Mouse (Mus musculus) intestine, postnatal 0 days (tissue): ENCODE results near the gene Pak3. TPM values are rescaled to one million over a fixed set of nuclear protein-coding genes. Genes with fewer than 3 reads are reported as not detected.

ENCODE experiments used
- ATAC-seq: fragments of 200-750 bp; cut with Nextera tagmentation; 2 replicates; pipeline ENCODE4 v1.8.0; 2017; ENCODE audit warnings: mild to moderate bottlenecking, moderate TSS enrichment, moderate library complexity
- H3K27ac ChIP-seq: fragments of 300-500 bp; sonication (generic); 2 replicates; pipeline ENCODE4 v1.5.1; 2014; ENCODE audit warnings: mild to moderate bottlenecking, low read depth, low read length, moderate library complexity
- H3K27me3 ChIP-seq: fragments of 300-500 bp; sonication (generic); replicated peaks from 2 replicates; pipeline ENCODE4 v1.6.1; 2014; ENCODE audit warnings: low read length, mixed read lengths; ENCODE audit not compliant: control insufficient read depth, insufficient read depth
- H3K36me3 ChIP-seq: fragments of 300-500 bp; sonication (generic); 2 replicates; pipeline ENCODE4 v1.6.1; 2014; ENCODE audit warnings: mild to moderate bottlenecking, moderate library complexity; ENCODE audit not compliant: control insufficient read depth, insufficient read depth
- H3K4me1 ChIP-seq: fragments of 300-500 bp; sonication (generic); replicated peaks from 2 replicates; pipeline ENCODE4 v1.6.1; 2014; ENCODE audit warnings: antibody characterized with exemption, low read length, mixed read lengths; ENCODE audit not compliant: control insufficient read depth, insufficient read depth
- H3K4me2 ChIP-seq: fragments of 300-500 bp; sonication (generic); replicated peaks from 2 replicates; pipeline ENCODE4 v1.6.1; 2014; ENCODE audit warnings: low read depth, mild to moderate bottlenecking, moderate library complexity
- H3K4me3 ChIP-seq: fragments of 300-500 bp; sonication (generic); 2 replicates; pipeline ENCODE4 v1.5.1; 2014; ENCODE audit warnings: low read depth, low read length
- H3K9ac ChIP-seq: fragments of 300-500 bp; sonication (generic); 2 replicates; pipeline ENCODE4 v1.6.1; 2014; ENCODE audit warnings: mild to moderate bottlenecking, low read depth, low read length
- H3K9me3 ChIP-seq: fragments of 300-500 bp; sonication (generic); 2 replicates; pipeline ENCODE4 v1.6.1; 2016; ENCODE audit warnings: mixed run types; ENCODE audit not compliant: control insufficient read depth
- CTCF ChIP-seq: sonication (generic); IDR thresholded peaks from 2 replicates; pipeline ENCODE4 v1.5.1; 2016; ENCODE audit warnings: low read depth, mild to moderate bottlenecking, control low read depth, antibody characterized with exemption, moderate library complexity
- WGBS: fragments of 180-500 bp; shearing (Covaris S2); extraction: QIAGEN DNeasy Blood & Tissue Kit; methylation state at CpG from one replicate; pipeline ENCODE4 v1.1.7; 2014; 5-methylcytosine and 5-hydroxymethylcytosine counted together
- microRNA-seq: library from miRNA; unstranded; fragments of <30 nt; microRNA quantifications from one replicate; pipeline ENCODE4, GENCODE M21; 2016
- polyA plus RNA-seq: library from polyadenylated mRNA; unstranded; fragments of >200 nt; fragmentation: Nextera tagmentation; extraction: Ambion mirVana; gene quantifications from 2 replicates; pipeline ENCODE4 v1.2.1, GENCODE M21; 2015

Pak3 gene
- polyA plus RNA-seq, 1 experiment from 2014 or later: 3.1 TPM

DNA sequence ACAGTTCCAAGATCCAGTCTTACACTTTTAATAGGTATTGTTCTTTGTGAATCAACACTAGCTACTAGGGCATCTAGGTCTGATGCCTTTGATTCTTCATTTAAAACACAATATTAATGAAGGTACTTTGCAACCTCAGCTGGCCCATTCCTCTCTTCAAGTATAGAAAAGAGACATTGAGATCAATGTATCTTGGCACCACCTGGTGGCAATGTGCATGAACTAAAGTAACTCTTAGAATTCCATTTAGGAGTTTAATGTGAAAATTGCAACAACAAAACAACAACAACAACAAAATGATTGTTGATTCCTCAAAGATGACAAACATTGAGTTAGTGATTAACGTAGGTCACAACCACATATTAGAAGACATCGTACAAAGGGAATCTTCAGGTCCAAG lies 300.6 kb downstream of the Pak3 start:
- Histone ChIP-seq H3K4me1 (no peaks in the 10 kb centered on the region), H3K9ac (no peak overlapping the region), H3K9me3 (no peaks in the 10 kb centered on the region), H3K4me2 (no peak overlapping the region), H3K27me3 (no peaks in the 10 kb centered on the region), H3K4me3 (no peak overlapping the region), H3K36me3 (no peaks in the 10 kb centered on the region), H3K27ac (no peak overlapping the region)
- TF ChIP-seq CTCF: peak; percentile 21; the same call in 1 of the 2 replicates
- ATAC-seq: no peak
- WGBS: 95% methylated on average over 2 of the region's 2 CpGs

DNA sequence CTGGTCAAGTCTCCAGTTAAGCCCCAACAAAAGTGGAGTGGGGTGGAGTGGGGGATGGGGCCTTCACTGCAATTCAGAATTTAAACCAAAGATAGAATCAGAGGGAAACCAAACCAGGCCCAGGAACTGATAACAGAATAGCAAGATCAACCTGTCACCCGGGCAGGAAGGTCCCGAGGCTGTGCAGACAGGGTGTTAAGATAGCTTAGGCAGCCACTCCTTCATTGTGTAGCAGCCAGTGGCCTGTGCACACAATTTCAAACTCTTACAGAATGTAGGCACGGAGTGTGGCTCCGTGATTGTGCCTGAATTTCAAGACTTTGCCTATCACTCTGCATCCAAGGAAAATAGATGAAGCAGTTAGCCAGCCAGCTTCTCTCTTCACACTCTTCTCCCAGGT lies 308.1 kb downstream of the Pak3 start:
- no peak for TF ChIP-seq CTCF
- Histone ChIP-seq H3K4me1 (no peaks in the 10 kb centered on the region), H3K36me3 (no peaks in the 10 kb centered on the region), H3K27ac (no peak overlapping the region), H3K4me2 (no peak overlapping the region), H3K27me3 (no peaks in the 10 kb centered on the region), H3K4me3 (no peak overlapping the region), H3K9me3 (no peaks in the 10 kb centered on the region), H3K9ac (no peak overlapping the region)
- ATAC-seq: no peak
- 47% methylated on average over 4 of the region's 4 CpGs for WGBS

DNA sequence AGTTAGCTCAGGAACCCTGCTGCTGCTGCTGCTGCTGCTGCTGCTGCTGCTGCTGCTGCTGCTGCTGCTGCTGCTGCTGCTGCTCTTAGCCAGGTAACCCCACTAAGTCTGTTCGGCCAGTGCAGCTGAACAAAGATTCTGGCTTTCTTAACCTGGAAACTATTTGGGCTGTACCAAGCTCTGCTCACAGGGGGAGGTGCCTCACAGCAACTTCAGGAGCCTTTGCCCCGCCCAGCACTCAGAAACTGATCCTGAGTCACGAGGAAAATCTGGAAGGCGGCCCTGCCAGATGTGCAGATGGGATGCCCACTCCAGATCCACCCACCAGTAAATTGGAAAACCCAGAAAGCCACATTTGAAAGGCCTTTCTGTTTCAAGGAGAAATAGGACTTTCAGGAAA lies 308.8 kb downstream of the Pak3 start, which contains the start of gene Capn6:
TSS of gene Capn6 (minus strand) at position 203 of the 400 bp plus-strand sequence.
- no peak within 1 kb of the TSS for H3K27ac ChIP-seq
- no peaks in the 10 kb centered on the region for H3K36me3 ChIP-seq
- WGBS: 32% methylated on average over 4 of the region's 4 CpGs
- no peaks in the 10 kb centered on the region for H3K4me1 ChIP-seq
- no peak within 1 kb of the TSS; the same call in 1 of the 2 replicates for H3K4me3 ChIP-seq
- no peaks in the 10 kb centered on the region for H3K9me3 ChIP-seq
- no peak within 1 kb of the TSS for H3K9ac ChIP-seq
- no peak for TF ChIP-seq CTCF
- no peaks in the 10 kb centered on the region for H3K27me3 ChIP-seq
- no peak for ATAC-seq
- no peak within 1 kb of the TSS for H3K4me2 ChIP-seq

DNA sequence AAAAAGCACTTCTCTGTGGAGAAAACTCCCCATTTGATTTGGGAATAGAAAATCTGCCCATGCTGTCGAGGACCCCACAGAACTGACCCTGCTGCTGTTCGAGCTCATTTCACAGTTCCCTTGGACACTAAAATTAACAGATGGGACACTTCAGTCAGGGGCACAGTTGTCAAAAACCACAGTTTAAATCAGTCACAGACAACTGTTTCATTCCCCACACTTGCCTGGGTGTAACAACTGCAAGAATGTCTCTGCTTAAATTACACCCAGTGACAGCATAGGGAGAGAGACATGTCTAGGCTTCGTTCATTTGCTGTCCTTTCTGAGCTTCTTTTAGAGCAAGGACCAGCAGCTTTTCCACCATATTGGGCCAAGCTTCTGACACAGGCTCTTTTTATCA lies 328.2 kb downstream of the Pak3 start:
- no peaks in the 10 kb centered on the region for H3K27me3 ChIP-seq
- H3K9ac ChIP-seq: no peak overlapping the region
- ATAC-seq: no peak
- H3K4me3 ChIP-seq: no peak overlapping the region
- no peak for TF ChIP-seq CTCF
- H3K9me3 ChIP-seq: no peaks in the 10 kb centered on the region
- no peak overlapping the region for H3K27ac ChIP-seq
- no peaks in the 10 kb centered on the region for H3K4me1 ChIP-seq
- H3K4me2 ChIP-seq: no peak overlapping the region
- no peaks in the 10 kb centered on the region for H3K36me3 ChIP-seq
- WGBS: 75% methylated on average over 3 of the region's 3 CpGs

Small RNAs within 50 kb of the gene (microRNA-seq; reads per million reads assigned to microRNA genes)
- gene Gm47298: not detected

Other genes starting within 250 kb of the Pak3 start
- gene Chrdl1, start 124.3 kb upstream of the Pak3 start, polyA plus RNA-seq: 6.0 TPM in 2 replicates